Mouse (Mus musculus): ENCODE data around the gene Vmn1r46.
"Not testable (repeated sequence)": the region's sequence is repeated elsewhere in the genome, so short reads cannot be mapped to it uniquely, and the experiment has no call there.

- not testable (repeated sequence) for TF ChIP-seq GATA1 (IDR thresholded peaks at IDR 0.05; ENCODE audit: borderline replicate concordance, low read length); CTCF (IDR thresholded peaks at IDR 0.05; ENCODE audit: low read depth, low read length); TAL1 (conservative IDR thresholded peaks at IDR 0.05; ENCODE audit: low read depth, low read length)
Observed at GRCm38 (mm10) chr6:89940498-89940897, 28.6 kb upstream of the Vmn1r46 start, which contains the start of gene Vmn1r45.
